Mouse (Mus musculus): ENCODE measurements around the gene Pbp2. TPM values are rescaled to one million over a fixed set of nuclear protein-coding genes. Genes with fewer than 3 reads are reported as not detected.

The Pbp2 gene
- polyA plus RNA-seq, 1 experiment from 2014 or later: not detected

DNA sequence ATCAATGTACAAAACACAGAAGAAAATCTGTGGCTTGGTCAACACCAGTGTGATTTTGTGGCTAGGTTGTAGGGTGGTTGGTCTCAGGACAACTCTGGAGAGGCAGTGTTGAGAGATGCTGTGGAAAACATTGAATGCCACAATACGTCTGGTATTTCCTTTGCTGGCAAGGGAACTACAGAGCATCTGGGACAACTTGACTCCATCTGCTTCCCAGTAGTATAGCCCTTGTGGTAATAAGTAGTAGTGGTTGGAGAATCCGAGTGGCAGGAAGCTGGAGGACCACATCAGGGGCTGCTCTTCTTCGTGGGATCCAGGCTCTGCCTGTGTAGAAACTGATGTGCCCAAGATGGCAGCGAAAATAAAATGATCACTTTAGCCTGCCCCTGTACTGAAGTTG lies 21.7 kb upstream of the Pbp2 start:
- 64% methylated on average over 4 of the region's 4 CpGs for WGBS
- no peak overlapping the region for H3K27ac ChIP-seq (ENCODE audit: low read length)
- no peaks in the 10 kb centered on the region for H3K27me3 ChIP-seq (ENCODE audit: control insufficient read depth, insufficient read depth, low read length)
- peaks cover 7% of the 10 kb centered on the region; the same call in 1 of the 2 replicates for H3K4me1 ChIP-seq (ENCODE audit: control insufficient read depth, insufficient read depth, low read length)
- no peaks in the 10 kb centered on the region for H3K36me3 ChIP-seq (ENCODE audit: control insufficient read depth, insufficient read depth)
- no peak for ATAC-seq (replicated peaks; ENCODE audit: extremely low read depth, insufficient read depth, low FRiP score)
- H3K4me3 ChIP-seq (ENCODE audit: low read length): no peak overlapping the region
- no peaks in the 10 kb centered on the region for H3K9me3 ChIP-seq (replicated peaks; ENCODE audit: control insufficient read depth, low read length)
- no peak overlapping the region for H3K9ac ChIP-seq (ENCODE audit: low read length)
- no peak overlapping the region for H3K4me2 ChIP-seq (ENCODE audit: low read depth, low read length)

DNA sequence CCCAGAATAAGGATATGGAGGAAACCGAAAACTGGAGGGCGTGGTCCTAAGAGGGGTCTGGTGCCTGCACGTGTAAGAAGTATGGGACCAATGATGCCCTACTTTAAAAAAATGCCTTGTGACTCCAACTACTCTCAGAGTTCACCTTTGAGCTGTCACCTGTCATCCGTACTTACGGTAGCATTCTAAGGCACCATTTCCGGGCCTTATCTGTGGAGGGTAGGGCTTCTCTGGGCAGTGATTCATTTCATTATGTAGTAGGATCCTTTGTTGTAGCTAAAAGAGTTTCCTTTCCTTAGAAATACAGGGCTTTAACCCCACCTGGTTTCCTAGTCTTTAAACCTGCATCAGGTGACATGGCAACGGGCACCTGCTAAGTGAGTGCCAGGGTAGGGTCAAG lies 16.6 kb upstream of the Pbp2 start:
- no peaks in the 10 kb centered on the region for H3K9me3 ChIP-seq (replicated peaks; ENCODE audit: control insufficient read depth, low read length)
- 74% methylated on average over 7 of the region's 7 CpGs for WGBS

DNA sequence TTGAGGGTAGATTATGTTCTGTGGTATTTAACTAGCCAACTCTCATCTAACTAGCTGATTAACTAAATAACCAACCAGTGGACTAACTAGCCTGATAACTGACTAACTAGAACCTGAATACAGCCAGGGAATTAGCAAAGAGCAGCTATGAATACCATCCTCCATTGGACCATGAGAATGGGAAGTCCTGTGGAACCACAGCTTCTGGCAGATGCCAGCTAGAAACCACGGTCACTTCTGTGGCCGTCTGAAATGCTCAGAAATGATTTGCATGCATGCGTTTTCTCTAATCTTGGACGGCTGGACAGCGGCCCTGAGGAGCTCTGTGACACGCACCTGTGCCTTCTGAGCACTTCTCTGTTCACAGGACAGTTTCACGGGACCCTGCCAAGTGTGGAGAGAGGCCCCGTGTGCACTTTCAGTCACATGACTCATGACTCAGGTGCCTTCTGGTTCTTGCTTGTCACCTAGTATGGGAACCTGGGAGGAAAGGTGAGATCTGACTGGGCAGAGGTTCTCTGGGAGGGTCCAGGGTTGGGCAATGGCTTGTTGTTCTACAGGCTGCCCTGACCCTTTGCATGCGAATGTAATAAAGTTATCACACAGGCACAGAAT lies 14.6 kb upstream of the Pbp2 start:
- Histone ChIP-seq H3K27ac (ENCODE audit: low read length) (no peak overlapping the region), H3K4me3 (ENCODE audit: low read length) (no peak overlapping the region), H3K9me3 (replicated peaks; ENCODE audit: control insufficient read depth, low read length) (no peaks in the 10 kb centered on the region), H3K27me3 (ENCODE audit: control insufficient read depth, insufficient read depth, low read length) (no peaks in the 10 kb centered on the region), H3K9ac (ENCODE audit: low read length) (no peak overlapping the region), H3K4me2 (ENCODE audit: low read depth, low read length) (no peak overlapping the region), H3K4me1 (ENCODE audit: control insufficient read depth, insufficient read depth, low read length) (peaks cover 12% of the 10 kb centered on the region; the same call in 1 of the 2 replicates), H3K36me3 (ENCODE audit: control insufficient read depth, insufficient read depth) (no peaks in the 10 kb centered on the region)
- no peak for ATAC-seq (replicated peaks; ENCODE audit: extremely low read depth, insufficient read depth, low FRiP score)
- WGBS: 58% methylated on average over 9 of the region's 9 CpGs

More for the DNA sequence above, 16.6 kb upstream of the Pbp2 start:
- Histone ChIP-seq H3K36me3 (ENCODE audit: control insufficient read depth, insufficient read depth) (no peaks in the 10 kb centered on the region), H3K4me2 (ENCODE audit: low read depth, low read length) (no peak overlapping the region), H3K9ac (ENCODE audit: low read length) (no peak overlapping the region), H3K4me3 (ENCODE audit: low read length) (no peak overlapping the region), H3K27ac (ENCODE audit: low read length) (no peak overlapping the region), H3K27me3 (ENCODE audit: control insufficient read depth, insufficient read depth, low read length) (no peaks in the 10 kb centered on the region), H3K4me1 (ENCODE audit: control insufficient read depth, insufficient read depth, low read length) (peaks cover 12% of the 10 kb centered on the region; the same call in 1 of the 2 replicates)
- ATAC-seq (replicated peaks; ENCODE audit: extremely low read depth, insufficient read depth, low FRiP score): no peak

DNA sequence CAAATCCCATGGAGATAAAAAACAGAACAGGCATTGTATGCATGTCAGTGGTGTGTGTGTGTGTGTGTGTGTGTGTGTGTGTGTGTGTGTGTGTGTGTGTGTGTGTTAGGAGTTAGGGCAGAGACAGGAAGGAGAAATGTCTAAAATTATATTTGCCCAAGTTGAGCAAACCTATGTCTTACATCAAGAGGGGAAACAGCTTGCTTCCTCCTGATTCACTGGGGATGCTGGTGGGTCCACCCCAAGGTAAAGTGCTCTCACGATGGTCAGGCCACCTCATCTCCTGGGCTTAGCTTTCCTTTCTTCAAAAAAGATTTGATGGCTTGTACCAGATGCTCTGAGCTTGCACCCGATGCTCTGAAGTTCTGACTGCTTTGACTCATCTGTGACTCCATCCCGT lies 13.9 kb upstream of the Pbp2 start:
- no peak overlapping the region for H3K27ac ChIP-seq (ENCODE audit: low read length)
- H3K4me2 ChIP-seq (ENCODE audit: low read depth, low read length): no peak overlapping the region
- H3K36me3 ChIP-seq (ENCODE audit: control insufficient read depth, insufficient read depth): no peaks in the 10 kb centered on the region
- ATAC-seq (replicated peaks; ENCODE audit: extremely low read depth, insufficient read depth, low FRiP score): 0 out of 2 replicates have a peak, but pooled peaks have one; percentile 20
- no peaks in the 10 kb centered on the region for H3K27me3 ChIP-seq (ENCODE audit: control insufficient read depth, insufficient read depth, low read length)
- 45% methylated on average over 3 of the region's 3 CpGs for WGBS
- no peak overlapping the region for H3K4me3 ChIP-seq (ENCODE audit: low read length)
- no peak overlapping the region for H3K9ac ChIP-seq (ENCODE audit: low read length)
- peaks cover 12% of the 10 kb centered on the region; the same call in 1 of the 2 replicates for H3K4me1 ChIP-seq (ENCODE audit: control insufficient read depth, insufficient read depth, low read length)
- no peaks in the 10 kb centered on the region for H3K9me3 ChIP-seq (replicated peaks; ENCODE audit: control insufficient read depth, low read length)

DNA sequence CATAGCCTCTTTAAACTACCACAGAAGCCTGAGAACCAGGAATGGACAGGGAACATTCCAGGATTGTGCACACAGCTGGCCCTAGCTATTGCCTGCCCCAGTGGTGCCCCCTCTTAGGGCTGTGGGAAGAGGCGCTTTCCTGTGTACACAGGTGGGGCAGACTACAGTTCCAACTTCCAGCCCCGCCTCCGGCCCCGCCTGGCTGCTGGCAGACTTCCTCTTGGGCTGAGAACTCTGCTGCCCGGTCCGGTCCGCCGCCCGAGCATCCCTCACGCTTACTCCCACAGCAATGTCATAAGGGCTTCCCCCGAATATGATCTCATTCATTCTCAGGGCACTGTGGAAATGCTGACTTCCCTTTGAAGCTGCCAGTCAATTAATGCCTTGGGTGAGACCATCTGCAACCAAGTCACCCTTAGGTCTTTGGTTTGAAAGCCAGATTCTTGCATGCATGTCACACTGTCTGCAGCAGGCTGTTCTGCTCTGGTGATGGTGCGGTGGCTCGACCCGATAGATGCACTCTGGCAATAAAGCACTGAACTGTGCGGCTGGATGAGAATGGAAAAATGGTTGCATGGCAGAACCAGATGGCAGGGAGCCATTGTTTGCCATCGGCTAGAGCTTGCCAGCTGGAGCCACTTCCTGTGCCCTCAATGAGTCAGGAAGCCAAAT lies 13.2 kb upstream of the Pbp2 start:
- no peaks in the 10 kb centered on the region for H3K36me3 ChIP-seq (ENCODE audit: control insufficient read depth, insufficient read depth)
- peaks cover 12% of the 10 kb centered on the region; the same call in 1 of the 2 replicates for H3K4me1 ChIP-seq (ENCODE audit: control insufficient read depth, insufficient read depth, low read length)
- H3K27ac ChIP-seq (ENCODE audit: low read length): peak overlapping the region; percentile 47
- H3K9me3 ChIP-seq (replicated peaks; ENCODE audit: control insufficient read depth, low read length): no peaks in the 10 kb centered on the region
- H3K4me2 ChIP-seq (ENCODE audit: low read depth, low read length): peak overlapping the region; percentile 32
- peak; percentile 72 for ATAC-seq (replicated peaks; ENCODE audit: extremely low read depth, insufficient read depth, low FRiP score)
- no peak overlapping the region for H3K9ac ChIP-seq (ENCODE audit: low read length)
- H3K27me3 ChIP-seq (ENCODE audit: control insufficient read depth, insufficient read depth, low read length): no peaks in the 10 kb centered on the region
- H3K4me3 ChIP-seq (ENCODE audit: low read length): 0 out of 2 replicates have a peak overlapping the region, but pooled peaks have one; percentile 12
- 38% methylated on average over 16 of the region's 16 CpGs for WGBS

DNA sequence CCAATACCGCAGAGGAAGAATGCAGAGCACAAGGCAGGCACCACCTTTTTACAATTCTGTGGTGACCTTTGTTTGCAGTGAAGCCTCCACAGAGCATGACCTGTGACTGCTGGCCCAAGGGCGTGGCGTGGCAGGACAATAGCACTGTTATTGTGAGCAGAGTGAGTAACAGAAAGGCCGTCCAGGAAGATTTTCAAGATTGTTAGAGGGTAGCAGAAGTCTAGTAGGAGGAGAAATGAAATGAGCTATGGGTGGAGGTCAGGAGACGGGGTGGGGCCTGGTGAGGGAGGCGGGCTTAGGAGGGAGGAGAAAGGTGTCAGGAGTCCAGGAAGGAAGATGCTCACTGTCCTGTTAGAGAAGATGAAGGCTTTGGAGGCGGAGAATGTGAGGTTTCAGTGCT lies 12.5 kb upstream of the Pbp2 start:
- Histone ChIP-seq H3K9ac (ENCODE audit: low read length) (no peak overlapping the region), H3K4me1 (ENCODE audit: control insufficient read depth, insufficient read depth, low read length) (peaks cover 12% of the 10 kb centered on the region; the same call in 1 of the 2 replicates), H3K4me3 (ENCODE audit: low read length) (no peak overlapping the region), H3K9me3 (replicated peaks; ENCODE audit: control insufficient read depth, low read length) (no peaks in the 10 kb centered on the region), H3K4me2 (ENCODE audit: low read depth, low read length) (peak overlapping the region; percentile 32), H3K27ac (ENCODE audit: low read length) (peak overlapping the region; percentile 47), H3K36me3 (ENCODE audit: control insufficient read depth, insufficient read depth) (no peaks in the 10 kb centered on the region), H3K27me3 (ENCODE audit: control insufficient read depth, insufficient read depth, low read length) (no peaks in the 10 kb centered on the region)
- peak; percentile 38; the same call in 1 of the 2 replicates for ATAC-seq (replicated peaks; ENCODE audit: extremely low read depth, insufficient read depth, low FRiP score)
- WGBS: 77% methylated on average over 7 of the region's 7 CpGs

DNA sequence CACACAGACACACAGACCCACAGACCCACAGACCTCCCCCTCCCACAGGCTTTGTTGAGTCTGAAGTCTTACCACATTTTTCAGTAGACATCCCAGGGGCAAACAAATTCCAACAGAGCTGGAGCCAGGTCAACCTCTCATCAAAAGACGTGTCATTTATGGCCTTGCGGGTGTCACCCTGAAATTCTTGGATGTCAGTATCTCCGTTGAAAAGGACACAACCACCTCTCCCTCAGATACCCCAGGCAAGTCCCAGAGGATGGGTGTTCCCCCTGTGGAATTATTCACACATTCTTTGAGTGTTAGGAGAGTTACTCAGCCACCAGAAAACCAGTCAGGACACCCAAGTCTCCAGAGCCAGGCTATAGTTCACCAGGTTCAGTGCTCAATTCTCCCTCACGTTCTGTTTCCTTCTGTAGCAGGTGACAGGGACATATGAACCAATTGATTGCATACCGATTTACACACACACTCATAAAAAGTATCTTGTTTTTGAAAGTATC lies 9.3 kb upstream of the Pbp2 start:
- ATAC-seq (replicated peaks; ENCODE audit: extremely low read depth, insufficient read depth, low FRiP score): no peak
- H3K4me1 ChIP-seq (ENCODE audit: control insufficient read depth, insufficient read depth, low read length): peaks cover 9% of the 10 kb centered on the region; the same call in 1 of the 2 replicates

DNA sequence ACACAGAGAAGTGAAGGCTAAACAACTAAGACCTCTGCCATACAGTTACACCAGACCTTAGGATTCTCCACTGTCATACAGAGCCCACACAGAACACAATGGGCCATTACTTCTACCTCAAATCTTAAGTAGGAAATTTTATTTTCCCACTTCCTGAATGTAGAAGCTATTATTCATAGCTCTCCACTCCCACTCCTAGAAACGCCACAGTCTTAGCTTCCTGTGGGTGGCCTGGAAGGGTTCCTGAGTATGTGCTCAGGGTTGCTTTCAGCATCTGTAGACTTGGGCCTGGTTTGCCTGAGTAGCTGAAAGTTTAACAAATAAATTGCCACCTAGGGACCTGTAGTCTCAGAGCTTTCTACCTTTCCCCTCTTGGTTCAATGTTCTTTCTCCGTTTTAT lies 5.9 kb upstream of the Pbp2 start:
- no peak overlapping the region for H3K27ac ChIP-seq (ENCODE audit: low read length)
- no peaks in the 10 kb centered on the region for H3K36me3 ChIP-seq (ENCODE audit: control insufficient read depth, insufficient read depth)
- H3K9ac ChIP-seq (ENCODE audit: low read length): no peak overlapping the region
- ATAC-seq (replicated peaks; ENCODE audit: extremely low read depth, insufficient read depth, low FRiP score): no peak; the same call in 1 of the 2 replicates
- no peak overlapping the region for H3K4me3 ChIP-seq (ENCODE audit: low read length)
- H3K4me2 ChIP-seq (ENCODE audit: low read depth, low read length): no peak overlapping the region
- H3K27me3 ChIP-seq (ENCODE audit: control insufficient read depth, insufficient read depth, low read length): no peaks in the 10 kb centered on the region
- no peaks in the 10 kb centered on the region for H3K9me3 ChIP-seq (replicated peaks; ENCODE audit: control insufficient read depth, low read length)
- no peaks in the 10 kb centered on the region for H3K4me1 ChIP-seq (ENCODE audit: control insufficient read depth, insufficient read depth, low read length)
- WGBS: 61% methylated on average over 2 of the region's 2 CpGs

More for the DNA sequence above, 9.3 kb upstream of the Pbp2 start:
- no peak overlapping the region for H3K9ac ChIP-seq (ENCODE audit: low read length)
- no peak overlapping the region for H3K27ac ChIP-seq (ENCODE audit: low read length)
- no peak overlapping the region for H3K4me2 ChIP-seq (ENCODE audit: low read depth, low read length)
- H3K9me3 ChIP-seq (replicated peaks; ENCODE audit: control insufficient read depth, low read length): no peaks in the 10 kb centered on the region
- H3K27me3 ChIP-seq (ENCODE audit: control insufficient read depth, insufficient read depth, low read length): no peaks in the 10 kb centered on the region
- 55% methylated on average over 5 of the region's 5 CpGs for WGBS
- no peak overlapping the region for H3K4me3 ChIP-seq (ENCODE audit: low read length)
- no peaks in the 10 kb centered on the region for H3K36me3 ChIP-seq (ENCODE audit: control insufficient read depth, insufficient read depth)

DNA sequence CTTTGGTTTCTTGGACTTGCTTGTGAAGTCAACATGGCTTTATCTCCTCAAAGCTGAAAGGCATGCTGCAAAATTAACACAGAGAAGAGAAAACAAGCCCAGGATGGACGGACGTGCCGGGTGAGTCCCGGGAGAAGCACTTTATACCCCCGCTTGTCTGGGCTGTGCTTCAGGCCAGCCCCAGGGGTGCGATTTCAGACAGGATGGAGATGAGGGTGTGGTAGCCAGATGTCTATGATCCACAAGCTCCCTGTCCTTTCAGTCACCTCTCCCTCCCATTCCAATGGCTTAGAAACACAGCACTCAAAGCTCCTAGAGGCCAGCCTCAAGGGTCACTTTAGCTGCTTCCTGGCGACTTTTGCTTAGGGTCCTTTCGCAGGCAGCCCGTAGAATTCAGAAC lies 3.8 kb upstream of the Pbp2 start:
- H3K4me2 ChIP-seq (ENCODE audit: low read depth, low read length): no peak overlapping the region
- H3K36me3 ChIP-seq (ENCODE audit: control insufficient read depth, insufficient read depth): no peaks in the 10 kb centered on the region
- H3K9me3 ChIP-seq (replicated peaks; ENCODE audit: control insufficient read depth, low read length): no peaks in the 10 kb centered on the region
- H3K27me3 ChIP-seq (ENCODE audit: control insufficient read depth, insufficient read depth, low read length): no peaks in the 10 kb centered on the region
- H3K4me3 ChIP-seq (ENCODE audit: low read length): no peak overlapping the region
- H3K4me1 ChIP-seq (ENCODE audit: control insufficient read depth, insufficient read depth, low read length): no peaks in the 10 kb centered on the region
- no peak overlapping the region for H3K27ac ChIP-seq (ENCODE audit: low read length)
- H3K9ac ChIP-seq (ENCODE audit: low read length): no peak overlapping the region
- 54% methylated on average over 9 of the region's 9 CpGs for whole genome bisulfite sequencing
- ATAC-seq (replicated peaks; ENCODE audit: extremely low read depth, insufficient read depth, low FRiP score): no peak
